Comparison of ENCODE assay signal across 8 mouse cellular contexts in genomic region chr11:68385021-68385821, GRCm38 (mm10). TPM values are rescaled to one million over a fixed set of nuclear protein-coding genes. Genes with fewer than 3 reads are reported as not detected.
DNase-seq lines count a peak whose midpoint lies in the region; ATAC-seq and TF ChIP-seq lines count a peak whose summit lies in the region.

No protein-coding gene starts in this region.

- H3K36me3 ChIP-seq in spleen, adult 2 months (ENCODE audit: control insufficient read depth, insufficient read depth, low read length) = no peaks in the 10 kb centered on the region
- no peaks in the 10 kb centered on the region for H3K36me3 ChIP-seq in kidney, embryonic 15.5 days
- H3K36me3 ChIP-seq in thymus, adult 2 months (ENCODE audit: control insufficient read depth, insufficient read depth, low read length) = no peaks in the 10 kb centered on the region

- peak overlapping the region; percentile 20; the same call in 1 of the 2 replicates for H3K4me3 ChIP-seq in spleen, adult 2 months (ENCODE audit: extremely low read depth, insufficient read depth, insufficient read length)
- peak overlapping the region; percentile 64 for H3K4me3 ChIP-seq in kidney, embryonic 15.5 days (replicated peaks)
- peak overlapping the region; percentile 73 for H3K4me3 ChIP-seq in thymus, adult 2 months (ENCODE audit: control insufficient read depth, insufficient read depth, low read length)

- no peak for DNase-seq in spleen, adult 2 months (ENCODE audit: low read depth in 1 of 2, low spot score in 2 of 2)
- DNase-seq in spleen, postnatal 36 days (ENCODE audit: low spot score in 2 of 2) = no peak
- peak; percentile 21 for DNase-seq in cerebellum, adult 8-10 months
- peak; percentile 19 for DNase-seq in gastrocnemius, postnatal 25 days
- DNase-seq in thymus, adult 2 months = peak; percentile 15
- no peak for DNase-seq in layer of hippocampus, adult 18-20 months (ENCODE audit: low spot score in 2 of 2)

- H3K9me3 ChIP-seq in kidney, embryonic 15.5 days (replicated peaks) = no peaks in the 10 kb centered on the region

- ATAC-seq in kidney, embryonic 15.5 days (replicated peaks; ENCODE audit: low FRiP score) = no peak
- peak; percentile 47; the same call in 1 of the 2 replicates for ATAC-seq in megakaryocyte-erythroid progenitor cell, adult 5-6 weeks (replicated peaks; ENCODE audit: low FRiP score, low TSS enrichment, poor library complexity, severe bottlenecking)

- H3K27ac ChIP-seq in spleen, adult 2 months (ENCODE audit: insufficient read depth, low read length) = no peak overlapping the region
- no peak overlapping the region for H3K27ac ChIP-seq in kidney, embryonic 15.5 days
- no peak overlapping the region for H3K27ac ChIP-seq in thymus, adult 2 months (ENCODE audit: control insufficient read depth, insufficient read depth, low read length)

- TF ChIP-seq POLR2A in spleen, adult 2 months (IDR thresholded peaks at IDR 0.05; ENCODE audit: low read depth, low read length) = no peak
- no peak for TF ChIP-seq POLR2A in thymus, adult 2 months (IDR thresholded peaks at IDR 0.05; ENCODE audit: control insufficient read depth, extremely low read depth, insufficient read depth, low read length, poor library complexity)

- H3K4me1 ChIP-seq in spleen, adult 2 months (ENCODE audit: control insufficient read depth, insufficient read depth, insufficient read length) = peaks cover 17% of the 10 kb centered on the region
- peaks cover 36% of the 10 kb centered on the region for H3K4me1 ChIP-seq in kidney, embryonic 15.5 days
- H3K4me1 ChIP-seq in thymus, adult 2 months (replicated peaks; ENCODE audit: control insufficient read depth, insufficient read depth, low read length) = peaks cover 25% of the 10 kb centered on the region

- peak overlapping the region; percentile 94 for H3K4me2 ChIP-seq in kidney, embryonic 15.5 days

- TF ChIP-seq CTCF in spleen, adult 2 months (IDR thresholded peaks at IDR 0.05; ENCODE audit: extremely low read depth, insufficient read depth, insufficient read length, insufficient replicate concordance) = no peak
- TF ChIP-seq CTCF in thymus, adult 2 months (IDR thresholded peaks at IDR 0.05; ENCODE audit: borderline replicate concordance, control insufficient read depth, extremely low read depth, insufficient read depth, low read length, poor library complexity) = no peak

- WGBS in spleen, adult 2 months = 3% methylated on average over 94 of the region's 94 CpGs
- WGBS in kidney, embryonic 15.5 days = under 1% methylated on average over 94 of the region's 94 CpGs
- WGBS in thymus, adult 2 months = 2% methylated on average over 94 of the region's 94 CpGs

- H3K9ac ChIP-seq in kidney, embryonic 15.5 days = peak overlapping the region; percentile 57

- peaks cover 36% of the 10 kb centered on the region for H3K27me3 ChIP-seq in spleen, adult 2 months (ENCODE audit: control insufficient read depth, insufficient read depth, low read length)
- peaks cover 90% of the 10 kb centered on the region for H3K27me3 ChIP-seq in kidney, embryonic 15.5 days
- H3K27me3 ChIP-seq in thymus, adult 2 months (ENCODE audit: control insufficient read depth, insufficient read depth, low read length) = peaks cover 32% of the 10 kb centered on the region

RNA-seq across cellular contexts. Expression of gene Ntn1, which starts 15.4 kb away (rescaled TPM):
- polyA plus RNA-seq in spleen, adult 2 months (2012; rRNA removed) = 3.8 and 5.5 TPM in 2 replicates
- 1 to 10 TPM; 4.6 to 5.1 TPM for total RNA-seq in gastrocnemius, postnatal 25 days (2021)
- polyA plus RNA-seq in kidney, embryonic 15.5 days (2015; fragmentation: Nextera tagmentation; extraction: Ambion mirVana) = 16.5 and 16.9 TPM in 2 replicates
- total RNA-seq in megakaryocyte-erythroid progenitor cell, adult 5-6 weeks (2014; fragmentation: Nextera tagmentation) = not detected in 2 replicates
- not detected in 2 replicates for total RNA-seq in megakaryocyte-erythroid progenitor cell, adult 5-6 weeks (2017)
- 16.6 and 20.4 TPM in 2 replicates for polyA plus RNA-seq in thymus, adult 2 months (2012; rRNA removed)
- total RNA-seq in layer of hippocampus, adult 18-20 months (2021) = 1 to 10 TPM; 5.7 to 6.9 TPM

RNA-seq across cellular contexts. Expression of gene Pik3r5, which starts 46.7 kb away (rescaled TPM):
- polyA plus RNA-seq in spleen, adult 2 months (2012; rRNA removed) = 34.7 and 37.3 TPM in 2 replicates
- under 1 TPM; 0.31 to 0.51 TPM for total RNA-seq in gastrocnemius, postnatal 25 days (2021)
- 0.57 and 0.68 TPM in 2 replicates for polyA plus RNA-seq in kidney, embryonic 15.5 days (2015; fragmentation: Nextera tagmentation; extraction: Ambion mirVana)
- total RNA-seq in megakaryocyte-erythroid progenitor cell, adult 5-6 weeks (2014; fragmentation: Nextera tagmentation) = 3.0 and 4.1 TPM in 2 replicates
- total RNA-seq in megakaryocyte-erythroid progenitor cell, adult 5-6 weeks (2017) = 0.88 and 2.5 TPM in 2 replicates
- polyA plus RNA-seq in thymus, adult 2 months (2012; rRNA removed) = 105 and 108 TPM in 2 replicates
- total RNA-seq in layer of hippocampus, adult 18-20 months (2021) = 1 to 10 TPM; 2.4 to 2.8 TPM

Comparison
In these comparisons a context has a peak if more than half of its experiments do, and no peak if none do; other contexts are left out.
1. DNase-seq: peak in cerebellum, adult 8-10 months (single experiment), gastrocnemius, postnatal 25 days (single experiment) and thymus, adult 2 months (single experiment); none in spleen, adult 2 months (0 of 2), spleen, postnatal 36 days (0 of 2) and layer of hippocampus, adult 18-20 months (0 of 2).
2. H3K4me3 ChIP-seq: peak in every context shown above with its lines; median percentile 73 in thymus, adult 2 months; 64 in kidney, embryonic 15.5 days; 20 in spleen, adult 2 months.
3. RNA of gene Ntn1, which starts 15.4 kb away (total RNA-seq): 5.7 to 6.9 TPM in layer of hippocampus, adult 18-20 months and 4.6 to 5.1 TPM in gastrocnemius, postnatal 25 days; not detected in megakaryocyte-erythroid progenitor cell, adult 5-6 weeks; every median in the first group is over 4 times any median in the second.